Mouse (Mus musculus): ENCODE results near the gene Trim65.
"Not testable (repeated sequence)": the region's sequence is repeated elsewhere in the genome, so short reads cannot be mapped to it uniquely, and the experiment has no call there.

The Trim65 gene

DNA sequence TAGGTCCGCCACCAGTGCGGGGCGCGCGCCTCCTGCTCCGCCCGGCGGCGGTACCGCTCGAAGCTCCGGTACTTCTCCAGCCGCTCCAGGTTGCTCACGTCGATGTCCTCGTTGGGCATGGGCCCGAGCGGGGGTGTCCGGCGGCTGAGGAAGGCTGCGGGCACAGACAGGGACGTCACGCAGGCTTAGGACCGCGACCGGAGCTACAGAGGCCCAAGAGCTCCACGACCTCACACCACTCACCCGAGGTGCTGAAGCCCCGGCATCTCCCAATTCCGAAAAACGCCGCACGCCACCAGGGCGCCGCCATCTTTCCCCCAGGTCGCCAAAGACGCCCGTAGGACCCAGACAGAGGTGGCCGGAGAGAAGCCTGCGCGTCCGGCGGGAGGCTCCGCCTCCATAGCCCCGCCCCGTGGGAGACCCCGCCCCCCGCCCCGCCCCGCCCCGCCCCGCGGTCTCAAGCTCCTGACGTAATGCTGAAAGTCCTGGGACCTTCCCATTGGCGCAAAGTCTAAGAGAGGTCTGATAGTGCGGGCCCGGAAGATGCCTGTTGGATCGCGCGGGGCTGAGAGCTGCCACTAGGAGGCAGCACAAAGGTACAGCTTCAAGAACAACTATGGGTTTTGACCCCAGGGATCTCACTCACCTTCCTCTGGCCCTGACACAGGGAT lies 7.7 kb upstream of the Trim65 start, which contains the start of gene Mrpl38:
Gene Mrpl38 (minus strand): TSS at position 401 of the 671 bp plus-strand sequence.
- DNase-seq (ENCODE audit: low read depth, low spot score) = peak; percentile 96

GRCm38 (mm10) chr11:116138096-116138467 lies 7.2 kb upstream of the Trim65 start:
- DNase-seq (ENCODE audit: low read depth, low spot score) = no peak

DNA sequence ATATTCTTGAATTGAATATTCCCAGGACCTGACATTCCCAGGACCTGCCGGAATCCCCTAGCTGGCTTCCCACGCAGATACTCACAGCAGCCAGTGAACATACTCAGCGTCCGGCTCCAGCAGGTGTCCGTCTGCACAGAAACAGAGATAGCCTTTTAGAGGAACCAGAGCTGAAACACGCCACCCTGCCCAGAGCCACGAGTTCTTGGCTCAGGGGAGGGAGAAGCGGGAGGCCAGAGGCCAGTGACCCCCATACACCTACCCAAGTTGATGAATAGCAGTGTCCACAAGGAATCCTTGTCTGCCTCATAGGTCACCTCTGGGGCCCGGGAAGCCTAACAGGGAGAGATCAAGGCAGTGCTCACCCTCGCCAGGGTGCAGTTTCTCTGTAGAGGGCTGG lies 3.2 kb upstream of the Trim65 start:
- DNase-seq (ENCODE audit: low read depth, low spot score) = no peak

GRCm38 (mm10) chr11:116133497-116133896 lies 2.6 kb upstream of the Trim65 start:
- DNase-seq (ENCODE audit: low read depth, low spot score) = no peak

GRCm38 (mm10) chr11:116132366-116133333 lies 1.7 kb upstream of the Trim65 start:
- peak; percentile 73 for DNase-seq (ENCODE audit: low read depth, low spot score)

- DNase-seq (ENCODE audit: low read depth, low spot score) = no peak
Measured at GRCm38 (mm10) chr11:116131349-116132170, 632 bp upstream of the Trim65 start.

- DNase-seq (ENCODE audit: low read depth, low spot score) = no peak
Measured at GRCm38 (mm10) chr11:116129993-116130487, 888 bp downstream of the Trim65 start.

GRCm38 (mm10) chr11:116129091-116129790 lies 1.7 kb downstream of the Trim65 start:
- peak; percentile 35 for DNase-seq (ENCODE audit: low read depth, low spot score)

DNA sequence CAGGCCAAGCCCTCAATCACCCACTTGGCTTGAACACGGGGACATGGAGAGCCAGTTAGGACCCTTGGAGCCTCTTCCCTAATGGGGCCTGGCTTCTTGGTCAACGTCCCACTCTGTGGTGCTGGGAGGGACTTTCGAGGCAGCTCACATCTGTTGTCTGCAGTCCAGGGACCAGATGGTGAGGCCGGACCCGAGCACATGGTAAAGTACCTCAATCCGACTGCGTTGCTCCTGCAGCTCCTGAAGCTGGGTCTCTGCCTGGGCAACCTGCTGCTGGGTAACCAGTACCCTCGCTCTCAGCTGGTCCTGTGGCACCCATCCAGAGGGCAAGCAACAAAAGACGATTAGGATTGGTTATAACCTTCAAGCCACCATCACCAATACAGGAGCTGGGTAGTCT lies 2.9 kb downstream of the Trim65 start:
- no peak for DNase-seq (ENCODE audit: low read depth, low spot score)

GRCm38 (mm10) chr11:116127156-116127980 lies 3.6 kb downstream of the Trim65 start, which contains the start of gene Trim47:
Gene Trim47, minus strand, starts transcription at chr11:116127210.
- DNase-seq (ENCODE audit: low read depth, low spot score) = no peak

- no peak for DNase-seq (ENCODE audit: low read depth, low spot score)
Measured at GRCm38 (mm10) chr11:116126261-116126660, 4.7 kb downstream of the Trim65 start.

DNA sequence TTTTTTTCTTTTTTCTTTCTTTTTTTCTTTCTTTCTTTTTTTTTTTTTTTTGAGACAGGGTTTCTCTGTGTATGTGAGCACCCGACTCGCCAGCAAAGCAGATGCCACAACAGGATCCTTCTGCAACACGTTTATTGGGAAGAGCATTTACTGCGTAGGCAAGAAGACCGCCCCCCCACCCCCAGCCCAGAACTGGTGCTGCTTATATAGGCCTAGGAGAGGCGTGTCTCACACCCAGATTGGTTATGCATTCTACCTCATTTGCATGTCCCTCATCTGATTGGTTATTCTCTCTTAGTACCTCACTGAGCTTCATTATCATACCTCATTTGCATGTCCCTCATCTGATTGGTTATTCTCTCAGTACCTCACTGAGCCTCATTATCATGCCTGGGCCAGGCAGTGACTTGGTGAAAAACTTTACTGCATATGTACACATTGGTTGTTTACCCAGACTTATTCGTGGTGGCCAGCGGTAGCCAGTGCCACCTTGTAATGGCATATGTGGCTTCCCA lies 9.1 kb downstream of the Trim65 start:
- not testable (repeated sequence) for DNase-seq (ENCODE audit: low read depth, low spot score)

DNA sequence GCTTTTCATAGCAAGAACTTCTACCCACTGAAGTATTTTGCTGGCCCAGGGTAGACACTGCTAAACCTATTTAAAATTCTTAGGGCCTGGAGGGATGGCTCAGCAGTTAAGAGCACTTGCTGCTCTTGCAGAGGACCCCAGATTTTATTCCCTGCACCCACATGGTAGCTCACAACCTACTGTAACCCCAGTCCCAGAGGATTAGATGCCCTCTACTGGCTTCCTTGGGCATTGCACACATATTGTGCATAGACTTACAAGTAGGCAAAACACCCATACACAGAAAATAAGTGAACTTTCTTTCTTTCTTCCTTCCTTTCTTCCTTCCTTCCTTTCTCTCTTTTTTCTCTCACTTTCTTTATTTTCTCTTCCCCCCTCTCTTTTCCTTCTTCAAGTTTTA lies 13.1 kb downstream of the Trim65 start:
- DNase-seq (ENCODE audit: low read depth, low spot score) = peak; percentile 36

DNA sequence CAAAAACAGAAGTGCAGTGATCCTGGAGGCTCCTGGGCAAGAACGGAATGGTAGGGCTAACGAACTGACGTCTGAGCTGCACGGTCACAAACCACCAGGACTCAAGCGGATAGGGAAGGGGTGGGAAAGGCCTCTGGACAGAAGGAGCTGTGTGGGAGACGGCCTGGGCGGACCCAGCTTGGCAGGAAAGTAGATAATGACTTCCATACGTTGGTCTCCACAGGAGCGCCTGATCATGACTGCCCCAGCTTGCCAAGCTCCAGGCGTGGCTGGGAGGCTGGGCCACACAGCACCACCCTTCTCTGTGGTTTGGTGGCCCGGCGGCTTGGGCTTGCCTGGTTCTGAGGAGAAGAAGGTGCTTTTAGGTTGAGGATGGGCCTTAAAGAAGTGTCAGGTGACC lies 13.7 kb downstream of the Trim65 start:
- DNase-seq (ENCODE audit: low read depth, low spot score) = no peak

GRCm38 (mm10) chr11:116111611-116112203 lies 19.2 kb downstream of the Trim65 start:
- no peak for DNase-seq (ENCODE audit: low read depth, low spot score)

DNA sequence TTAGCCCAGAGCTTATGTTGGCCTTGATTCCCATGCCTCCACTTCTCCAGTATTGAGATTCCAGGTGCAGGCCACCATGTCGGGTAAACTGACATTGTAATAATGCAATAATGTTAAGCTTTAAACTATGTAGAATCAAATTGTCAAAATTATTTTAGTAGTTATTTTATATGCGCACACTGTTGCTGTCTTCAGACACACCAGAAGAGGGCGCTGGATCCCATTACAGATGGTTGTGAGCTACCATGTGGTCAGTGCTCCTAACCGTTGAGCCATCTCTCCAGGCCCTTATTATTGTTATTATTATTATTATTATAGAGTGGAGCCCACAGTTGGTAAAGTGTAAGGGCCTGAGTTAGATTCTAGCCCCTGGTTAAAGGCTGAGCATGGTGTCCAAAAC lies 19.9 kb downstream of the Trim65 start:
- DNase-seq (ENCODE audit: low read depth, low spot score) = no peak

DNA sequence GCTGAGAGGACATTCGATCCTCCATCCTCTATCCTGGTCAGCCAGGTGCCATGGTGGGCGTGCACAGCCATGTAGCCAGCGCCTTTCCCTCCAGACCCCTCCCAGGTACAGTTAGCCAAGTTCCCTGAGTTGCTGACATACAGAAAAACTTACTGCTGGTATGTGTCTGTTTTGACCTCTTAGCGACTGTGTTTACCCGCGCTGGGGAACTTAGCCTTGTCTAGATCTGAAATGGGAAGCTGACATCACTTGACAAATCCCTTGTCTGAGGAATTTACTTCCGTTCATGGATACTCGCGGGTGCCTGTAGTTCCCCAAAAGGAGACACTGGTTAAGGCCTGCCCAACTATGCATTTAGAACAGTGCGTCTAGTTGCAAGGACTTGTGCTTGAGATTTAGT lies 20.4 kb downstream of the Trim65 start:
- no peak for DNase-seq (ENCODE audit: low read depth, low spot score)

GRCm38 (mm10) chr11:116110131-116110530 lies 20.8 kb downstream of the Trim65 start:
- DNase-seq (ENCODE audit: low read depth, low spot score) = no peak

GRCm38 (mm10) chr11:116109441-116110081 lies 21.4 kb downstream of the Trim65 start:
- no peak for DNase-seq (ENCODE audit: low read depth, low spot score)
